Mouse (Mus musculus) erythroid progenitor cell, adult 5-6 weeks (primary cell): ENCODE measurements around the gene Hcfc1. TPM values are rescaled to one million over a fixed set of nuclear protein-coding genes. Genes with fewer than 3 reads are reported as not detected.

Experiments used
- total RNA-seq, 2 experiments: library from RNA; stranded (forward) in 1 of 2; stranded (reverse) in 1 of 2; fragments of 150-400 nt in 1 of 2; fragments of 186-747, 209-891 nt in 1 of 2; gene quantifications; 2 replicates each; pipeline versions ENCODE4 v1.2.3 to v1.2.4; 2015 to 2017; ENCODE audit warnings: low replicate concordance in 2 of 2

The Hcfc1 gene
- total RNA-seq, 2 experiments from 2014 or later: 123 to 209 TPM

Other genes starting within 250 kb of the Hcfc1 start
- gene Abcd1, start 249.8 kb downstream of the Hcfc1 start, total RNA-seq (2015; ENCODE audit: low replicate concordance): 11.5 and 14.7 TPM in 2 replicates
- 1.7 and 3.8 TPM in 2 replicates for gene Abcd1, start 249.8 kb downstream of the Hcfc1 start, total RNA-seq (2017; ENCODE audit: low replicate concordance)
- not detected in 2 replicates for gene Plxnb3, start 209.3 kb downstream of the Hcfc1 start, total RNA-seq (2015; ENCODE audit: low replicate concordance)
- not detected in 2 replicates for gene Plxnb3, start 209.3 kb downstream of the Hcfc1 start, total RNA-seq (2017; ENCODE audit: low replicate concordance)
- gene Srpk3, start 192.0 kb downstream of the Hcfc1 start, total RNA-seq (2015; ENCODE audit: low replicate concordance): 6.7 TPM in 1 of 2 replicates, not detected in the other
- 1.9 and 2.6 TPM in 2 replicates for gene Srpk3, start 192.0 kb downstream of the Hcfc1 start, total RNA-seq (2017; ENCODE audit: low replicate concordance)
- 135 and 141 TPM in 2 replicates for gene Idh3g, start 179.5 kb downstream of the Hcfc1 start, total RNA-seq (2015; ENCODE audit: low replicate concordance)
- 68.3 and 80.2 TPM in 2 replicates for gene Idh3g, start 179.5 kb downstream of the Hcfc1 start, total RNA-seq (2017; ENCODE audit: low replicate concordance)
- gene Ssr4, start 179.3 kb downstream of the Hcfc1 start, total RNA-seq (2015; ENCODE audit: low replicate concordance): 115 and 124 TPM in 2 replicates
- gene Ssr4, start 179.3 kb downstream of the Hcfc1 start, total RNA-seq (2017; ENCODE audit: low replicate concordance): 47.6 and 75.7 TPM in 2 replicates
- not detected in 2 replicates for gene Pdzd4, start 141.4 kb downstream of the Hcfc1 start, total RNA-seq (2015; ENCODE audit: low replicate concordance)
- not detected in 2 replicates for gene Pdzd4, start 141.4 kb downstream of the Hcfc1 start, total RNA-seq (2017; ENCODE audit: low replicate concordance)
- not detected in 2 replicates for gene Avpr2, start 74.3 kb downstream of the Hcfc1 start, total RNA-seq (2015; ENCODE audit: low replicate concordance)
- gene Avpr2, start 74.3 kb downstream of the Hcfc1 start, total RNA-seq (2017; ENCODE audit: low replicate concordance): not detected in 2 replicates
- gene L1cam, start 70.3 kb downstream of the Hcfc1 start, total RNA-seq (2015; ENCODE audit: low replicate concordance): 6.8 and 10.5 TPM in 2 replicates
- gene L1cam, start 70.3 kb downstream of the Hcfc1 start, total RNA-seq (2017; ENCODE audit: low replicate concordance): 0.23 and 1.3 TPM in 2 replicates
- 12.2 and 16.9 TPM in 2 replicates for gene Arhgap4, start 44.5 kb downstream of the Hcfc1 start, total RNA-seq (2015; ENCODE audit: low replicate concordance)
- 14.5 and 21.0 TPM in 2 replicates for gene Arhgap4, start 44.5 kb downstream of the Hcfc1 start, total RNA-seq (2017; ENCODE audit: low replicate concordance)
- gene Naa10, start 44.4 kb downstream of the Hcfc1 start, total RNA-seq (2015; ENCODE audit: low replicate concordance): 17.7 and 34.8 TPM in 2 replicates
- 14.7 and 25.9 TPM in 2 replicates for gene Naa10, start 44.4 kb downstream of the Hcfc1 start, total RNA-seq (2017; ENCODE audit: low replicate concordance)
- 3.4 TPM in 1 of 2 replicates, not detected in the other for gene Renbp, start 35.5 kb downstream of the Hcfc1 start, total RNA-seq (2015; ENCODE audit: low replicate concordance)
- 1.7 TPM in 1 of 2 replicates, not detected in the other for gene Renbp, start 35.5 kb downstream of the Hcfc1 start, total RNA-seq (2017; ENCODE audit: low replicate concordance)
- 81.3 and 83.6 TPM in 2 replicates for gene Irak1, start 57.6 kb upstream of the Hcfc1 start, total RNA-seq (2015; ENCODE audit: low replicate concordance)
- 58.8 and 59.3 TPM in 2 replicates for gene Irak1, start 57.6 kb upstream of the Hcfc1 start, total RNA-seq (2017; ENCODE audit: low replicate concordance)
- not detected in 2 replicates for gene Opn1mw, start 161.1 kb upstream of the Hcfc1 start, total RNA-seq (2015; ENCODE audit: low replicate concordance)
- not detected in 2 replicates for gene Opn1mw, start 161.1 kb upstream of the Hcfc1 start, total RNA-seq (2017; ENCODE audit: low replicate concordance)
- gene Mecp2, start 169.0 kb upstream of the Hcfc1 start, total RNA-seq (2015; ENCODE audit: low replicate concordance): 26.3 and 37.3 TPM in 2 replicates
- gene Mecp2, start 169.0 kb upstream of the Hcfc1 start, total RNA-seq (2017; ENCODE audit: low replicate concordance): 24.9 and 28.2 TPM in 2 replicates
- not detected in 2 replicates for gene Tex28, start 201.5 kb upstream of the Hcfc1 start, total RNA-seq (2015; ENCODE audit: low replicate concordance)
- not detected in 2 replicates for gene Tex28, start 201.5 kb upstream of the Hcfc1 start, total RNA-seq (2017; ENCODE audit: low replicate concordance)
- gene Tktl1, start 210.9 kb upstream of the Hcfc1 start, total RNA-seq (2015; ENCODE audit: low replicate concordance): not detected in 2 replicates
- not detected in 2 replicates for gene Tktl1, start 210.9 kb upstream of the Hcfc1 start, total RNA-seq (2017; ENCODE audit: low replicate concordance)